11 mouse cellular contexts compared by ENCODE assay signal in the genomic region with DNA sequence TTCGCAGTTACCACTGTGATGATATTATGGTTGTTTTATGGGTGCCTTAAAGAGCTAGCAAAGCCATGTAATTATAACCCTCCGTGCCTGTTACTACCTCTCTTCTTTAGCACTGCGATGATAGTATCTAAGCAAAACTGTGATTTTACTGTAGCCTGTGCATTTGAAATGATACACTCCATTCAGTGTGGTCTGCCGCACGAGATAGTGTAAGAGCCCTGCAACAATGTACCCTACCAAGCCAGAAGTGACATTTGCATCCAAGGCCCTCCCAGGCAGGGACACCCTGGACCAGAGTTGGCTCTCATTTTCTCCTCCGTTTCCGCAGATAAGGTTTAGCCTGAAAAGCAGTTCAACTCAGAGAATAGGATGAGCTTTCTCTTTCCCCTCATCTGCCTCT. TPM values are rescaled to one million over a fixed set of nuclear protein-coding genes. Genes with fewer than 3 reads are reported as not detected.
DNase-seq lines count a peak whose midpoint lies in the region; ATAC-seq lines count a peak whose summit lies in the region.
"Had no signal": no experiment of that assay in that cellular context is flagged by ENCODE, and none has a peak within 500 bp of the region (broad histone marks: within the 10 kb centered on the region; RNA-seq: fewer than 3 reads in every experiment).

No protein-coding gene starts in this region.

- ATAC-seq in lung, embryonic 15.5 days (ENCODE audit: borderline replicate concordance, extremely low read depth, low FRiP score, low TSS enrichment), result no peak
- ATAC-seq in forebrain, embryonic 13.5 days, result no peak
- no peak for ATAC-seq in activated CD4-positive, CD25-positive, alpha-beta regulatory T cell, adult 4 months

- peak overlapping the region; percentile 81 for H3K4me2 ChIP-seq in lung, embryonic 15.5 days
- H3K4me2 ChIP-seq in forebrain, embryonic 13.5 days, result peak overlapping the region; percentile 69; the same call in 1 of the 2 replicates

- H3K27ac ChIP-seq in lung, embryonic 15.5 days, result no peak overlapping the region
- H3K27ac ChIP-seq in forebrain, embryonic 13.5 days, result no peak overlapping the region
- no peak overlapping the region for H3K27ac ChIP-seq in limb, embryonic 10.5 days
- H3K27ac ChIP-seq: liver, embryonic 12.5 days had no signal

- H3K4me3 ChIP-seq in lung, embryonic 15.5 days, result peak overlapping the region; percentile 48
- no peak overlapping the region for H3K4me3 ChIP-seq in forebrain, embryonic 13.5 days
- H3K4me3 ChIP-seq in limb, embryonic 10.5 days, result 0 out of 2 replicates have a peak overlapping the region, but pooled peaks have one; percentile 45

- H3K4me1 ChIP-seq in lung, embryonic 15.5 days, result peaks cover 11% of the 10 kb centered on the region; the same call in 1 of the 2 replicates
- peaks cover 9% of the 10 kb centered on the region for H3K4me1 ChIP-seq in forebrain, embryonic 13.5 days
- peaks cover 10% of the 10 kb centered on the region for H3K4me1 ChIP-seq in limb, embryonic 10.5 days

- no peaks in the 10 kb centered on the region for H3K27me3 ChIP-seq in lung, embryonic 15.5 days
- H3K27me3 ChIP-seq in forebrain, embryonic 13.5 days, result peaks cover 22% of the 10 kb centered on the region
- H3K27me3 ChIP-seq in limb, embryonic 10.5 days (ENCODE audit: low read depth, poor library complexity, severe bottlenecking), result peaks cover 39% of the 10 kb centered on the region

- no peak overlapping the region for H3K9ac ChIP-seq in lung, embryonic 15.5 days
- H3K9ac ChIP-seq in forebrain, embryonic 13.5 days, result no peak overlapping the region
- H3K9ac ChIP-seq: liver, embryonic 12.5 days had no signal

- H3K36me3 ChIP-seq in lung, embryonic 15.5 days, result no peaks in the 10 kb centered on the region
- H3K36me3 ChIP-seq in forebrain, embryonic 13.5 days (ENCODE audit: poor library complexity, severe bottlenecking), result no peaks in the 10 kb centered on the region
- no peaks in the 10 kb centered on the region for H3K36me3 ChIP-seq in limb, embryonic 10.5 days
- H3K36me3 ChIP-seq: liver, embryonic 12.5 days had no signal

- WGBS in lung, embryonic 15.5 days, result 66% methylated on average over 7 of the region's 7 CpGs
- WGBS in forebrain, embryonic 13.5 days, result 72% methylated on average over 7 of the region's 7 CpGs
- 71% methylated on average over 7 of the region's 7 CpGs for WGBS in limb, embryonic 10.5 days

- intact Hi-C loops in heart, postnatal 25 days (cut with DNase I), result no loop called here

- DNase-seq in heart, adult 18-20 months, result peak; percentile 27 to 35
- DNase-seq in heart, postnatal 25 days (ENCODE audit: low spot score), result no peak
- no peak for DNase-seq in lung, adult 18-20 months
- DNase-seq in limb, embryonic 10.5 days (ENCODE audit: low spot score), result no peak
- DNase-seq in right cerebral cortex, postnatal 25 days, result no peak

- no peaks in the 10 kb centered on the region for H3K9me3 ChIP-seq in lung, embryonic 15.5 days
- no peaks in the 10 kb centered on the region for H3K9me3 ChIP-seq in forebrain, embryonic 13.5 days (replicated peaks)
- H3K9me3 ChIP-seq in limb, embryonic 10.5 days (replicated peaks), result no peaks in the 10 kb centered on the region
- H3K9me3 ChIP-seq: liver, embryonic 12.5 days had no signal

RNA-seq across cellular contexts. Expression of gene Col4a4, which starts 0.7 kb away (rescaled TPM):
- total RNA-seq in heart, adult 18-20 months (2021), result 1 to 10 TPM; 4.2 to 4.7 TPM
- total RNA-seq in heart, postnatal 25 days (2021), result 10 to 100 TPM in 1 of 2 experiments, 1 to 10 TPM in 1; 9.6 to 10.5 TPM
- 11.3 and 12.7 TPM in 2 replicates for polyA plus RNA-seq in lung, embryonic 15.5 days (2015; fragmentation: Nextera tagmentation; extraction: Ambion mirVana)
- 0.15 and 0.18 TPM in 2 replicates for polyA plus RNA-seq in forebrain, embryonic 13.5 days (2015; fragmentation: Nextera tagmentation; extraction: Ambion mirVana)
- 0.05 TPM in 1 of 2 replicates, not detected in the other for polyA plus RNA-seq in limb, embryonic 10.5 days (2016; fragmentation: Nextera tagmentation; extraction: Ambion mirVana)
- polyA plus RNA-seq in activated CD4-positive, CD25-positive, alpha-beta regulatory T cell, adult 4 months (2017; shearing (Covaris generic)), result under 1 TPM; 0.11 to 0.12 TPM
- total RNA-seq: hematopoietic stem cell, adult 5-6 weeks had no signal

RNA-seq across cellular contexts. Expression of gene Col4a3, which starts 0.7 kb away (rescaled TPM):
- 1 to 10 TPM; 1.1 to 1.5 TPM for total RNA-seq in heart, adult 18-20 months (2021)
- 1 to 10 TPM; 3.3 to 3.7 TPM for total RNA-seq in heart, postnatal 25 days (2021)
- polyA plus RNA-seq in lung, embryonic 15.5 days (2015; fragmentation: Nextera tagmentation; extraction: Ambion mirVana), result 4.3 and 5.4 TPM in 2 replicates
- polyA plus RNA-seq in forebrain, embryonic 13.5 days (2015; fragmentation: Nextera tagmentation; extraction: Ambion mirVana), result 0.12 and 0.14 TPM in 2 replicates
- 0.03 and 0.04 TPM in 2 replicates for polyA plus RNA-seq in limb, embryonic 10.5 days (2016; fragmentation: Nextera tagmentation; extraction: Ambion mirVana)
- under 1 TPM in 1 of 2 experiments, not detected in 1; 0.05 TPM for polyA plus RNA-seq in activated CD4-positive, CD25-positive, alpha-beta regulatory T cell, adult 4 months (2017; shearing (Covaris generic))
- total RNA-seq: common myeloid progenitor, adult 5-6 weeks; hematopoietic stem cell, adult 5-6 weeks had no signal

Comparison
In these comparisons a context has a peak if more than half of its experiments do, and no peak if none do; other contexts are left out.
1. DNase-seq: peak in heart, adult 18-20 months (2 of 2); none in heart, postnatal 25 days (single experiment), lung, adult 18-20 months (0 of 2), limb, embryonic 10.5 days (single experiment) and right cerebral cortex, postnatal 25 days (single experiment).
2. RNA of gene Col4a4, which starts 0.7 kb away (polyA plus RNA-seq): 11.3 to 12.7 TPM in lung, embryonic 15.5 days; 0.15 to 0.18 TPM in forebrain, embryonic 13.5 days, 0.11 to 0.12 TPM in activated CD4-positive, CD25-positive, alpha-beta regulatory T cell, adult 4 months and 0.05 TPM in limb, embryonic 10.5 days; every median in the first group is over 10 times any median in the second.